Mouse (Mus musculus) lung, adult 2 months (tissue): ENCODE results near the gene Chrdl2.

ENCODE experiments used
- CTCF ChIP-seq: fragments of 200-500 bp; IDR thresholded peaks from 2 replicates; pipeline ENCODE4 v1.5.1; 2011; ENCODE audit warnings: mild to moderate bottlenecking, low read length, control low read depth; ENCODE audit not compliant: insufficient read depth
- POLR2A ChIP-seq: fragments of 200-500 bp; IDR thresholded peaks from 2 replicates; pipeline ENCODE4 v1.6.1; 2011; ENCODE audit warnings: low read depth, mild to moderate bottlenecking, control low read depth, low read length, borderline replicate concordance; ENCODE audit errors: extremely low read depth

- no peak for TF ChIP-seq CTCF
- TF ChIP-seq POLR2A: no peak
Observed at GRCm38 (mm10) chr7:100008765-100009164, 2.8 kb downstream of the Chrdl2 start.
